ENCODE assay signal across 8 mouse cellular contexts in genomic region chr11:117056958-117057357, GRCm38 (mm10). TPM values are rescaled to one million over a fixed set of nuclear protein-coding genes. Genes with fewer than 3 reads are reported as not detected.
DNase-seq lines count a peak whose midpoint lies in the region; ATAC-seq and TF ChIP-seq lines count a peak whose summit lies in the region.
"Had no signal": no experiment of that assay in that cellular context is flagged by ENCODE, and none has a peak within 500 bp of the region (broad histone marks: within the 10 kb centered on the region; RNA-seq: fewer than 3 reads in every experiment).

No protein-coding gene starts in this region.

- no peak overlapping the region for H3K4me3 ChIP-seq in forebrain, embryonic 11.5 days (ENCODE audit: low read depth, low read length)
- no peak overlapping the region for H3K4me3 ChIP-seq in hindbrain, embryonic 13.5 days
- peak overlapping the region; percentile 27; the same call in 1 of the 2 replicates for H3K4me3 ChIP-seq in midbrain, embryonic 10.5 days
- H3K4me3 ChIP-seq: limb, embryonic 12.5 days had no signal

- peak overlapping the region; percentile 42; the same call in 1 of the 2 replicates for H3K9ac ChIP-seq in forebrain, embryonic 11.5 days (ENCODE audit: low read length)
- H3K9ac ChIP-seq in hindbrain, embryonic 13.5 days = peak overlapping the region; percentile 59; the same call in 1 of the 2 replicates
- H3K9ac ChIP-seq: limb, embryonic 12.5 days had no signal

- no peak overlapping the region for H3K27ac ChIP-seq in forebrain, embryonic 11.5 days (ENCODE audit: low read depth, low read length)
- H3K27ac ChIP-seq in hindbrain, embryonic 13.5 days = peak overlapping the region; percentile 71
- H3K27ac ChIP-seq in midbrain, embryonic 10.5 days (replicated peaks) = peak overlapping the region; percentile 83
- H3K27ac ChIP-seq: limb, embryonic 12.5 days had no signal

- peak; percentile 76 for TF ChIP-seq CTCF in Patski (IDR thresholded peaks at IDR 0.05)

- DNase-seq in Patski (ENCODE audit: low read depth, low spot score) = no peak
- peak; percentile 43 for DNase-seq in c-Kit-positive CD71-positive TER-119-negative erythroid progenitor cells, embryonic 14.5 days (ENCODE audit: low read depth)
- DNase-seq in forebrain, embryonic 11.5 days (ENCODE audit: low spot score) = peak; percentile 80
- DNase-seq in layer of hippocampus, postnatal 10 days (ENCODE audit: low spot score in 2 of 2) = peak; percentile 88 to 89
- DNase-seq in midbrain, embryonic 10.5 days (ENCODE audit: low spot score) = peak; percentile 83
- peak; percentile 67 for DNase-seq in right cerebral cortex, postnatal 4 days

- no peak for ATAC-seq in Patski
- peak; percentile 57 for ATAC-seq in forebrain, embryonic 11.5 days (replicated peaks; ENCODE audit: low FRiP score)
- ATAC-seq in hindbrain, embryonic 13.5 days (ENCODE audit: low FRiP score) = peak; percentile 68

- H3K4me1 ChIP-seq in forebrain, embryonic 11.5 days (replicated peaks; ENCODE audit: control insufficient read depth, insufficient read depth, low read length) = peaks cover 9% of the 10 kb centered on the region
- peaks cover 39% of the 10 kb centered on the region for H3K4me1 ChIP-seq in hindbrain, embryonic 13.5 days (replicated peaks)
- peaks cover 23% of the 10 kb centered on the region for H3K4me1 ChIP-seq in midbrain, embryonic 10.5 days

- H3K9me3 ChIP-seq in forebrain, embryonic 11.5 days (ENCODE audit: control insufficient read depth, low read length) = no peaks in the 10 kb centered on the region
- no peaks in the 10 kb centered on the region for H3K9me3 ChIP-seq in hindbrain, embryonic 13.5 days
- H3K9me3 ChIP-seq in midbrain, embryonic 10.5 days (replicated peaks) = no peaks in the 10 kb centered on the region; the same call in 1 of the 2 replicates
- H3K9me3 ChIP-seq: limb, embryonic 12.5 days had no signal

- in situ Hi-C loops in Patski (cut with MboI; ENCODE audit: low pct_unique_long_range_greater_than_20kb) = loop anchor here (5.0 kb wide), 1 partner anchor 145 kb away; no protein-coding TSS in a partner anchor

- H3K4me2 ChIP-seq in forebrain, embryonic 11.5 days (ENCODE audit: low read depth, low read length, severe bottlenecking) = no peak overlapping the region; the same call in 1 of the 2 replicates
- 0 out of 2 replicates have a peak overlapping the region, but pooled peaks have one; percentile 20 for H3K4me2 ChIP-seq in hindbrain, embryonic 13.5 days
- H3K4me2 ChIP-seq: limb, embryonic 12.5 days had no signal

- POLR2A ChIA-PET in Patski (lab: Charles Lee) = interaction anchor here (0.6 kb wide), 1 partner anchor 164 kb away, joined by 3 read pairs; no protein-coding TSS in a partner anchor

- CTCF ChIA-PET in Patski (lab: Charles Lee) = interaction anchor here (1.1 to 3.2 kb wide), 5 partner anchors 9 to 172 kb away, joined by 4 to 10 read pairs (median 4); no protein-coding TSS in a partner anchor

- no peaks in the 10 kb centered on the region for H3K27me3 ChIP-seq in Patski
- H3K27me3 ChIP-seq in forebrain, embryonic 11.5 days (ENCODE audit: control insufficient read depth, insufficient read depth, low read length) = no peaks in the 10 kb centered on the region; the same call in 1 of the 2 replicates
- H3K27me3 ChIP-seq in hindbrain, embryonic 13.5 days = peaks cover 6% of the 10 kb centered on the region; the same call in 1 of the 2 replicates
- H3K27me3 ChIP-seq in midbrain, embryonic 10.5 days (ENCODE audit: low read depth, poor library complexity, severe bottlenecking) = peaks cover 17% of the 10 kb centered on the region

- H3K36me3 ChIP-seq in forebrain, embryonic 11.5 days (ENCODE audit: control insufficient read depth, insufficient read depth, low read length) = no peaks in the 10 kb centered on the region
- no peaks in the 10 kb centered on the region for H3K36me3 ChIP-seq in hindbrain, embryonic 13.5 days
- H3K36me3 ChIP-seq in midbrain, embryonic 10.5 days = no peaks in the 10 kb centered on the region
- H3K36me3 ChIP-seq: limb, embryonic 12.5 days had no signal

- 14% methylated on average over 9 of the region's 9 CpGs for WGBS in forebrain, embryonic 11.5 days
- 14% methylated on average over 9 of the region's 9 CpGs for WGBS in hindbrain, embryonic 13.5 days
- WGBS in midbrain, embryonic 10.5 days = 10% methylated on average over 9 of the region's 9 CpGs

RNA-seq across cellular contexts. Expression of gene Sec14l1, which starts 58.0 kb away (rescaled TPM):
- polyA plus RNA-seq in Patski (2021) = 107 TPM
- polyA plus RNA-seq in forebrain, embryonic 11.5 days (2014; fragmentation: Nextera tagmentation; extraction: Ambion mirVana) = 36.8 and 40.6 TPM in 2 replicates
- 63.3 and 65.9 TPM in 2 replicates for polyA plus RNA-seq in hindbrain, embryonic 13.5 days (2015; fragmentation: Nextera tagmentation; extraction: Ambion mirVana)
- 100 to 1,000 TPM; 151 to 152 TPM for total RNA-seq in layer of hippocampus, postnatal 10 days (2021)
- 49.9 and 58.0 TPM in 2 replicates for polyA plus RNA-seq in midbrain, embryonic 10.5 days (2016; fragmentation: Nextera tagmentation; extraction: Ambion mirVana)
